Mouse (Mus musculus): ENCODE data around the gene Kbtbd4. TPM values are rescaled to one million over a fixed set of nuclear protein-coding genes. Genes with fewer than 3 reads are reported as not detected.

Kbtbd4 gene
- polyA plus RNA-seq, 1 experiment from 2014 or later, result 27.4 TPM

GRCm38 (mm10) chr2:90911668-90912067 is 7.1 kb downstream of the Kbtbd4 start:
- 77% methylated on average over 1 of the region's 1 CpGs for WGBS
- no peak overlapping the region for H3K9ac ChIP-seq
- H3K27me3 ChIP-seq (replicated peaks), result no peaks in the 10 kb centered on the region
- no peaks in the 10 kb centered on the region for H3K9me3 ChIP-seq
- H3K27ac ChIP-seq, result no peak overlapping the region
- H3K4me3 ChIP-seq (replicated peaks), result no peak overlapping the region
- peaks cover 10% of the 10 kb centered on the region for H3K4me1 ChIP-seq
- H3K36me3 ChIP-seq, result peaks cover 36% of the 10 kb centered on the region
- no peak for ATAC-seq (ENCODE audit: insufficient read depth, low FRiP score, low read depth)
- H3K4me2 ChIP-seq, result no peak overlapping the region

GRCm38 (mm10) chr2:90913671-90914070 is 9.1 kb downstream of the Kbtbd4 start:
- Histone ChIP-seq H3K4me1 (peaks cover 10% of the 10 kb centered on the region), H3K36me3 (peaks cover 35% of the 10 kb centered on the region), H3K27me3 (replicated peaks) (no peaks in the 10 kb centered on the region), H3K9me3 (no peaks in the 10 kb centered on the region), H3K4me2 (no peak overlapping the region), H3K27ac (no peak overlapping the region), H3K9ac (no peak overlapping the region), H3K4me3 (replicated peaks) (no peak overlapping the region)
- no peak for ATAC-seq (ENCODE audit: insufficient read depth, low FRiP score, low read depth)
- WGBS, result 64% methylated on average over 2 of the region's 2 CpGs

- 68% methylated on average over 1 of the region's 1 CpGs for WGBS
- Histone ChIP-seq H3K9me3 (no peaks in the 10 kb centered on the region), H3K9ac (0 out of 2 replicates have a peak overlapping the region, but pooled peaks have one; percentile 12), H3K4me3 (replicated peaks) (0 out of 2 replicates have a peak overlapping the region, but pooled peaks have one; percentile 60), H3K27ac (no peak overlapping the region), H3K27me3 (replicated peaks) (no peaks in the 10 kb centered on the region), H3K4me1 (peaks cover 10% of the 10 kb centered on the region), H3K4me2 (peak overlapping the region; percentile 83; the same call in 1 of the 2 replicates), H3K36me3 (peaks cover 19% of the 10 kb centered on the region; the same call in 1 of the 2 replicates)
- no peak for ATAC-seq (ENCODE audit: insufficient read depth, low FRiP score, low read depth)
Measured at GRCm38 (mm10) chr2:90915516-90915915, 11.0 kb downstream of the Kbtbd4 start.

GRCm38 (mm10) chr2:90916560-90917232 is 12.2 kb downstream of the Kbtbd4 start:
- Histone ChIP-seq H3K36me3 (peaks cover 14% of the 10 kb centered on the region; the same call in 1 of the 2 replicates), H3K27me3 (replicated peaks) (no peaks in the 10 kb centered on the region), H3K4me3 (replicated peaks) (peak overlapping the region; percentile 60), H3K9ac (peak overlapping the region; percentile 89), H3K9me3 (no peaks in the 10 kb centered on the region), H3K27ac (peak overlapping the region; percentile 94), H3K4me2 (peak overlapping the region; percentile 83), H3K4me1 (peaks cover 10% of the 10 kb centered on the region)
- no peak for ATAC-seq (ENCODE audit: insufficient read depth, low FRiP score, low read depth)
- WGBS, result 18% methylated on average over 7 of the region's 7 CpGs

GRCm38 (mm10) chr2:90917233-90917998 is 12.9 kb downstream of the Kbtbd4 start:
- ATAC-seq (ENCODE audit: insufficient read depth, low FRiP score, low read depth), result peak; percentile 83
- Histone ChIP-seq H3K27me3 (replicated peaks) (no peaks in the 10 kb centered on the region), H3K4me1 (peaks cover 10% of the 10 kb centered on the region), H3K9me3 (no peaks in the 10 kb centered on the region), H3K9ac (peak overlapping the region; percentile 89), H3K36me3 (peaks cover 13% of the 10 kb centered on the region; the same call in 1 of the 2 replicates), H3K4me3 (replicated peaks) (peak overlapping the region; percentile 60), H3K4me2 (peak overlapping the region; percentile 83), H3K27ac (peak overlapping the region; percentile 94)
- under 1% methylated on average over 72 of the region's 73 CpGs for WGBS

- Histone ChIP-seq H3K4me3 (replicated peaks) (peak overlapping the region; percentile 60), H3K9ac (peak overlapping the region; percentile 89), H3K36me3 (peaks cover 9% of the 10 kb centered on the region; the same call in 1 of the 2 replicates), H3K4me1 (peaks cover 10% of the 10 kb centered on the region), H3K4me2 (peak overlapping the region; percentile 83), H3K27ac (peak overlapping the region; percentile 94), H3K9me3 (no peaks in the 10 kb centered on the region), H3K27me3 (replicated peaks) (no peaks in the 10 kb centered on the region)
- whole genome bisulfite sequencing, result 13% methylated on average over 15 of the region's 16 CpGs
- ATAC-seq (ENCODE audit: insufficient read depth, low FRiP score, low read depth), result peak; percentile 74
Measured at GRCm38 (mm10) chr2:90917999-90918698, 13.6 kb downstream of the Kbtbd4 start.

- Histone ChIP-seq H3K36me3 (no peaks in the 10 kb centered on the region), H3K4me1 (peaks cover 3% of the 10 kb centered on the region; the same call in 1 of the 2 replicates), H3K27ac (peak overlapping the region; percentile 6; the same call in 1 of the 2 replicates), H3K9me3 (no peaks in the 10 kb centered on the region), H3K4me3 (replicated peaks) (no peak overlapping the region), H3K27me3 (replicated peaks) (no peaks in the 10 kb centered on the region), H3K9ac (no peak overlapping the region), H3K4me2 (no peak overlapping the region)
- WGBS, result 77% methylated on average over 1 of the region's 1 CpGs
- ATAC-seq (ENCODE audit: insufficient read depth, low FRiP score, low read depth), result no peak
Measured at GRCm38 (mm10) chr2:90921178-90921577, 16.6 kb downstream of the Kbtbd4 start.

GRCm38 (mm10) chr2:90922636-90923035 is 18.1 kb downstream of the Kbtbd4 start:
- Histone ChIP-seq H3K36me3 (no peaks in the 10 kb centered on the region), H3K4me3 (replicated peaks) (no peak overlapping the region), H3K4me1 (no peaks in the 10 kb centered on the region), H3K27me3 (replicated peaks) (no peaks in the 10 kb centered on the region), H3K9me3 (no peaks in the 10 kb centered on the region), H3K27ac (no peak overlapping the region), H3K4me2 (no peak overlapping the region), H3K9ac (no peak overlapping the region)
- no peak for ATAC-seq (ENCODE audit: insufficient read depth, low FRiP score, low read depth)
- WGBS, result 90% methylated on average over 2 of the region's 2 CpGs

- no peaks in the 10 kb centered on the region for H3K4me1 ChIP-seq
- ATAC-seq (ENCODE audit: insufficient read depth, low FRiP score, low read depth), result no peak
- no peaks in the 10 kb centered on the region for H3K9me3 ChIP-seq
- H3K4me3 ChIP-seq (replicated peaks), result no peak overlapping the region
- WGBS, result 82% methylated on average over 13 of the region's 13 CpGs
- H3K9ac ChIP-seq, result no peak overlapping the region
- H3K27ac ChIP-seq, result no peak overlapping the region
- H3K36me3 ChIP-seq, result no peaks in the 10 kb centered on the region
- H3K27me3 ChIP-seq (replicated peaks), result no peaks in the 10 kb centered on the region
- no peak overlapping the region for H3K4me2 ChIP-seq
Measured at GRCm38 (mm10) chr2:90928566-90928965, 24.0 kb downstream of the Kbtbd4 start.

- no peak overlapping the region for H3K9ac ChIP-seq
- no peaks in the 10 kb centered on the region for H3K9me3 ChIP-seq
- no peak overlapping the region for H3K27ac ChIP-seq
- H3K4me3 ChIP-seq (replicated peaks), result no peak overlapping the region
- WGBS, result 34% methylated on average over 8 of the region's 8 CpGs
- H3K4me1 ChIP-seq, result no peaks in the 10 kb centered on the region
- H3K36me3 ChIP-seq, result no peaks in the 10 kb centered on the region
- H3K27me3 ChIP-seq (replicated peaks), result no peaks in the 10 kb centered on the region
- no peak overlapping the region for H3K4me2 ChIP-seq
- no peak for ATAC-seq (ENCODE audit: insufficient read depth, low FRiP score, low read depth)
Measured at GRCm38 (mm10) chr2:90931829-90932228, 27.3 kb downstream of the Kbtbd4 start.

GRCm38 (mm10) chr2:90932273-90932672 is 27.7 kb downstream of the Kbtbd4 start:
- Histone ChIP-seq H3K27me3 (replicated peaks) (no peaks in the 10 kb centered on the region), H3K4me1 (no peaks in the 10 kb centered on the region), H3K9me3 (no peaks in the 10 kb centered on the region), H3K36me3 (no peaks in the 10 kb centered on the region), H3K9ac (no peak overlapping the region), H3K4me2 (no peak overlapping the region), H3K4me3 (replicated peaks) (no peak overlapping the region), H3K27ac (no peak overlapping the region)
- 71% methylated on average over 2 of the region's 2 CpGs for whole genome bisulfite sequencing
- ATAC-seq (ENCODE audit: insufficient read depth, low FRiP score, low read depth), result no peak

Data from stomach, embryonic 15.5 days (tissue).